Mouse (Mus musculus): ENCODE measurements around the gene Slit3.

Gene Slit3

DNA sequence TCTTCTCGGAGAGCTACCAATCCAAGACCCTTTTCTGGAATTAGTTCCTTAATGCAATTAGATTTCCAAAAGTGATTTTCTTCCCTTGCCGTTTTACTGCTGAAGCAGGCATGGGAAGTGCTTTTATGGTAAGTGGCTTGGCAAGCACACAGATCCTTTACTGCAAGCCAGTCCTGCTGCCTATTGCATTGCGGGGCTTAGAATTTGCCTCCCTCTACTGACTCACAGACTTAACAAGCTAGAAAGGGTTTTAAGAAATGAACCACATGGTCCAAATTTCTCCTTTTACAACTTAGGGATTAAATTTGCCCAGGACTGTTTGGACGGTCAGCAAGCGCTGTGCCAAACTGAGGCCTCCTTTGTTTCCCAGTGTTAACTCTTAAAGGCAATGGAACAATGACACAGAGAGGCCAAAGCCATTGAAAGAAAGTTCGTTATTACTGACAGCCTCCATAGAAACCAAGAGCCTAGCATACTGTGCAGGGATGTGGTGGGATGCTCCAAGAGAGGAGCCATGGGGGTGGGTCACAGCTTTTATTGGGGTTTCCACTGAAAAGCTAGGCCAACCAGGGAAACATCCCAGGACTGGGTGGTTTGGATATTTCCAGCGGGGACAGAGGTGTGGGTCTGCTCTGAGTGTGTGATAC lies 406.9 kb downstream of the Slit3 start:
- no peak for DNase-seq (ENCODE audit: low spot score)

DNA sequence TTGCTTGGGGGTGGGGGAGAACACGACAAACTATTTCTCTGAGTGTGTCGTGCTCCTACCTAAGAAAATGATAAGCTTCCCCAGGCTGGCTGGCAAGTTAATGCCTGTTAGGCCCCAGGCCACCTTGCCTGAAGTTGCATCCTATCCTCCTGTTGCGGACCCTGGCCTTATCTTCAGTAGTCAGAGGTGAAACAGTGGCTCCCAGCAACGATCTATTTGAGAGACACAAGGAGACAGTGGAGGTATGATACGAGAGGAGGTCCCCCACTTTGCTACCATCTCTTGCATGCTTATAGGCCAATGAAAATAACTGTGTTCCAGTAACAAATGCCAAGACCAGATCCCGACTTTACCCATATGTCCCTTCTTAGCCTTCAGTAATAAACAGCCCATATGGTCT lies 414.0 kb downstream of the Slit3 start:
- no peak for DNase-seq (ENCODE audit: low spot score)

DNA sequence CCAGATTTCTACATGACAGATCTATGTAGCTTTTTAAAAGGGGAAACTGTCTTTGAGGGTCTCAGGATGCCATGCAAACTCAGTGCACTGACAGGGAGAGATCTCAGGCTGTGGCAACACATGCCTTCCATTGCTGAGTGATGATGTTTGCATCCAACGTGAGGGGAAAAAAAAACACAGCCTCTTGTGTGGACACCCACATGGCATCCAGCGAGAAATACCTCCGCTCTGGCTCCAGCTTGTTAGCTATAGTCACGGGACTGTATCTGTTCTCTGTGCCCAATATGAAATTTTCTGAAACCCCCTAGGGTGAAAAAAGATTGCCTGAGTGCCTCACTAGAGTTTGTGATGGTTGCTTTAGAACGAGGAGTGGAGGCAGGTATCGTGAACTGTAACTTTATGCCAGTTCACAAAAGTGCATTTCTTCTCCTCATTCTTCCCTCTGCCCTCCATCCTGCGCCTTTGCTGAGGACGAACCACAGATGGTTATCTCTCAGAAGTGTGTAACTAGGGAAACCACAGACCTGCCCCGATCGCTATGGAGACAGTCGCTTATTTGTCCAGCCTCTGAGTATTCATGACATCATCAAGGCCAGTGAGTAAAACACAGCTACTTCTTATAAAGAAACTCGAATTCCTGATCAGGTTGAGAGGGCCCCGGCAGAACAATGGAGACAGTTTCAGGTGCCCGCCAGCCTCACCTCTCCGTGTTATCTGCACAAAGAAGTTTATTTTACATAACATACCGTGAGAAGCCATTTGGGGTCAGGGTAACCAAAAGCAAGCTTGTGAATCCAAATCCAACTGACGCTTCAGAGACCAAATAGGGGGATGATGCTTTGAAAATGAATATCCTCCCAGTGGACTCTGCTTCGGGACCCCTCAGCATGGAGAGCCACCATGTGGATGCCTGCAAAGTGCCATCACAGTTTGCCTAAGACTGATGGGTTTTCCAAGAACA lies 416.4 kb downstream of the Slit3 start:
- DNase-seq (ENCODE audit: low spot score), result no peak

DNA sequence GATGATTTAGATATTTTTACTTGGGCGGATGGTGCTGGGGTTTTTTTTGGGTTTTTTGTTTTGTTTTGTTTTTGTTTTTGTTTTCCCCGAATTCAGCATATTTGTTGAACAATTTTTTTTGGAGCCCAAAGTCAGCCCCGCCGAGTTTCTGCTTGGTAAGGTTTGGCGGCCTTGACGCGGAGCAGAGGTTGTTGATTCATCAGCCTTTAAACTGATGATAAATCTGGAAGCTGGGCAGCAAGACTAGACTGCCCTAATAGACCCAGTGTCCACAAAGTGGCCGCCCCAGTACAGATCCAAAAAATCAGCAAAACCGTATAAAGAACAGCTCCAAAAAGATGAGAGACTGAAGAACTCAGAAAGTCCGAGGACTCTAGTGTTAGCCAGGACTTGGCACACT lies 421.7 kb downstream of the Slit3 start:
- DNase-seq (ENCODE audit: low spot score), result no peak

DNA sequence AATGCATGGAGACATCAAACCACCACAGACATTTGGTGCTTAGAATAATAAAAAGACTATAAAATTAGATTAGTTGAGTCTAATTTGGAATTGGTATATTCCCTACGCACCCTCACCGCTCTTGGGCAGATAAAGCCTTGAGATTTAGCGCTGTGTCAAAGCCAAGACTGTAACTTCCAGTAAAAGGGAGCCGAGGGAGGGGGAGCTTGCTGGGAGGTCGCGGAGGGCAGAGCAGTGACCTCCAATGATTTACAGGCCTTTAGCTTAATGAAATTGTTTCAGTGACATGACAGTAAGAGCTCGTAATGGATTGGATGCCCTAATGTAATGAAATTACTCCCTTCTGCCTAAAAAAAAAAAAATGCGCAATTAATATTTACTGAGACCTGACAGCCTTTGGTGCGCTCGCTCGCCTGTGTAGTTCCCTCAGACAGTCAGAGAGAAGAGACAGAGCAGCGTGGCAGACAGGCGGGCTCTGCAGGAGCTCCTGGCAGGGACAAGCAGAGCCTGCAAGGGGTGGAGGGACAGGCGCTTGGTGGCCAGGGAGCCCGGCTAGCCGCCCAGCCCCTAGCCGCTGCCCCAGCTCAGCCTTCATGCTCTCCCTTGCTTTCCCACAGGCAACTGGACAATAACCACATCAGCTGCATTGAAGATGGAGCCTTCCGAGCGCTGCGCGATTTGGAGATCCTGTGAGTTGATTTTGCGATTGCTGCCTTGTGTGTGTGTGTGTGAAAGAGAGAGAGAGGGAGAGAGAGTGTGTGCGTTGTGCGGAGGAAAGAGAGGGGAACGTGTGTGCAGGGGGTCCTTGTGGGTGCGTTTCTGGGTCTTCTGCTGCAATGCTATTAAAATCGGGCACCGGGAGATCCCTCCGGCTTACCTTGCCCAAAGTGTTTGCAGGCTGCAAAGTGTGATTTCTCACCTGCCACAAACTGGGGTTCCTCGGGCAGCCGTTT lies 423.4 kb downstream of the Slit3 start:
- no peak for DNase-seq (ENCODE audit: low spot score)

DNA sequence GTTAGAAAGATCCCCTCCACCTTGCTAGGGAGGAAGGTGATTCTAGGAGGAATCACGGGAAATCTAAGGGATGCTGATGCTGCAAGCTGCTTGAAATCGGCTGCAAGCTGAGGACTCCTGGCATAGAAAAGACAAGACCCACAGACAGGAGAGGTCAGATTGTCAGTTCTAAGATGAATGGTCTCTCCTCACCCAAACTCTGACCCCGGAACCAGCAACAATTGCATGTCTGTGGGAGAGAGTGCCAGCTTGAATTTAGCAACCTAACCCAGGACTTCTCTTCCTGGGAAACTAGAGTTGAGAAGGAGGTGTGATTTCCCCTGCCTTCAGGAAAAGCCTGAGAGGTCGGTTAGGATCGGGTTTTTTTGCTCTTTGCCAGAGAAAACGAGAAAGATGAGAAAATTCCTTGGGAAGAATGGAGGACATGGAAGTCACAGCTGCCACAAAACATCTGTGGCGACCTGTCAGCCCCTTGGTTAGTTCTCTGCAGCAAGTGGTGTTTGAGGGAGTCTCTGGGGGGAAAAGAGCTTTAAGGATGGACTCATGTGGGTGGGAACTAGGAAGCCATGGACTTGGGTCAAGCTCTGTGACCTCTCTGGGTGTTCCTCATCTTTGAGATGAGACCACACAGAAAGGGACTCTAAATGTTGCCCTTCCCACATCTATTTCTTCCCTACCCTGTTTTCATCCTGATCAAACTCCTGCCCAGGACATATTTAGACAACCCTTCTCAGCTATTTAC lies 425.2 kb downstream of the Slit3 start:
- DNase-seq (ENCODE audit: low spot score), result no peak

DNA sequence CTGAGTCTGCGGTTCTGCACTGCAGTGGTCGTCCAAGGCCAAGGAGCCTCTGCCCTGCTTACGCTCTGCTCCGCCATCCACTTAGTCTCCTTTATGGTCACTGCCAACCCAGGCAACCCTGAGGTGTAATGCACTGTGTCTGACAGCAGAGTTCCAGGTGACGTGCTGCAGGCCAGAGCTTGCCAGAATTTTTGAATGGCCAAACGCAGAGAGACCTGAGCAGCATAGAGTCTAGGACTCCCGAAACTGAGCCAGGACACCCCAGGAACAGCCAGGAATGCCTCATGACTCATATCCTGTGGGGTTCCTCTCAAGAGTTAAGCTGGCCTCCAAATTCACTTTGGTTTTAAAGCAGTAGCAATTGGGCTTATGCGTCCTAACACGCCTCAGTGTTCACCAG lies 429.0 kb downstream of the Slit3 start:
- no peak for DNase-seq (ENCODE audit: low spot score)

DNA sequence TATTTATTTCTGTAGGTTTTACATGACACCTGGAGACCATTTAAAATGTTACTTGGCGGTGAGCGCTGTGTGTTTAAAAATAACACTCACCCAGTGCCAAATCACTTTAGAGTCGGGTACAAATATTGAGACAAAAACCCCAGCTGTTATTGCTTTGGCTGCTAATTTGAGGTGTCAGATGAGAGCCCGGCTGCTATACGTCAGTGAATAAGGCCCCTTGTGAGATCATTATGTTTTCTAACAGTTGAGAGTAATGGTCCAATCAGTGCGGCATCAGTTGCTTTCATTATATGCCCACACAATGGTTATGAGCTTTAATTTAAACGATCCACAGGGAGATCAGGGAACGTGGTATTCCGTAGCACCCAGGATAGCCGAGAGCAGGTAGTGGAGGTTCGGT lies 435.2 kb downstream of the Slit3 start:
- DNase-seq (ENCODE audit: low spot score), result no peak

DNA sequence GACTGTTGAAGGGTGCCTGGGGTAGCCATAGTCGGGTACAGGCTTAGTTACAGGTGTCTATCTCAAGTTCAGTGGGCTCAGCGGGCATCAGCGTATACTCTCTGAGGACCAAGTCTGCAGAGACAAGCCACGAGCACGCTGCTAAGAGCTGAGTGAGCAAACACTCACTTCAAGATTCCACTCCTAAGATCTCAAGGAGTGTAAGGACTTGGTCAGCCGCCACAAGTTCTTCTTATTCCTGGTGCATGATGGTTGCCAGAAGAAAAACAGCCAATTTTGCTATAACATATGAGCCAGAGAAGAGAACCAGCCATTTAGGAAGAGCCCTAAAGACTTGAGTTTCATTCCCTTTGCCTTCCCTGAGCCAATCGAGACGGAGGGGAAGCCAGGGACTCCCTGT lies 436.5 kb downstream of the Slit3 start:
- DNase-seq (ENCODE audit: low spot score), result no peak

DNA sequence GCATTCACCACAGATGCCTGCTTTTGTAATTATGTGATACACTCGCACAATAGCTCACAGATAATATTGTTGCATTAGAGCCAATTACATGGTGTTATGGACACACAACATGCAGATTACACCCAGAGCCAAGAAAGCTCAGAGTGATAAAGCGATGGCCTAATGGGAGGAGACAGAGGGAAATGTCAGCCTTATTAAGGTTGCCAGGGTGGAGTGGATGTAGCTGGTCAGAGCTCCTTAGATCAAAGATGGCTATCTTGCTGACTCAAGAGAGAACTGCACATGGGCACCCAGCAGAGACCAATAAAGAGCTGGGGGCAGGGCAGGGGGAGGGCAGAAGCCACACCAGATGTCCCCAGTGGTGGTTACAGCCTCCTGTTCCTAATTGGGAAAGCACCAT lies 437.3 kb downstream of the Slit3 start:
- DNase-seq (ENCODE audit: low spot score), result no peak

DNA sequence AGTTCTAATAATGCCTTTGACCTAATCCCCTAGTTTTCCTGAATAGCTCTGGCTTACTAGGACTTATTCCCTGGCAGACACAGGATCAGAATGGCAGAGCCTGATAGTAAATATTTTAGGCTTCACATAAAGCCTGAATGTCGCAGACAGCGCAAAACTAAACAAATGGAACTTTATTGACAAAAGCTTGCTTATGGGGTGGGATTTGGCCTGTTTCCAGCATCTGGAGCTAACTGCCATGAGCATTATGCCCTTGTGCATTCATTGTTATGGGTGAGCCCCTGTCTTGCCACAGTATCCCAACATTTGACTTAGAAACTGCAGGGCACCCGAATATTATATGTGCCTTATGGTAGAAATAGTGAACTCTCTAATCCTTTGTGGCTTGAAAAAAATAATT lies 438.4 kb downstream of the Slit3 start:
- DNase-seq (ENCODE audit: low spot score), result no peak

DNA sequence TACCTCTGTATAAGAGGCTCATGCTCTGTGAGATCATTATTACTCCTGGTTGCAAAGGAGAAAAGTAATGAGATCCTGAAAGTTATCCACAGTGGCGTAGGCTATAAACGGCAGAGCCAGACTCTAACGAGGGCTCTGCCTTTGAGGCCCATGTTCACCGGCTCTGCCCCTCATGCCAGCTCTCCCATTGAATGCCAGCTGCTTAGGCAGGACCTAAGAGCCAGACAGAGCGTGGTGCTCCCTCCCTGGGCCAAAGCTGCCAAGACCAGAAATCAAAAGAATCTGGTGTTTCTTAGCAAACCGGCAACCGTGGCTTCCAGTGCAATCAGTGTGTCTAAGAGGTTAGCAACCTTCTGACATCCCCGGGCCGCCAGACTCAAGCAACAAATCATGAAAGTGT lies 440.7 kb downstream of the Slit3 start:
- DNase-seq (ENCODE audit: low spot score), result no peak

DNA sequence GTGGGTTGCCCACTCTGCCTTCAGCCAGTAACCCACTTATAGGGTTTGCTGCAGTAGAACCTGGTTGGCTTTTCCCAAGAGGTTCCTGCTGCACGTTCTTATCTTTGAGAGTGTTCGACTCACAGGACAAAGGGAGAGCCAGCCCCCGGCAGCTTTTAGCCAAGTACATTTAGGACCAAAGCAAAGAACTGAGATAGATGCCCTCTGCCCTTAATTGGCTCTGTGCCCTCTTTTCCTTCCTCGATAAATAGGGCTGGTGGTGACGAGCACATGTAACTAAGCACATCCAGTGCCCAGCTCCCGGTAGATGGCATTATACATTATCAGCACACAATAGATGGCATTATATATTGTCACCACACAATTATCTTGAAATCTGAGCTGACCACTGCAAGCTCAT lies 444.3 kb downstream of the Slit3 start:
- no peak for DNase-seq (ENCODE audit: low spot score)

DNA sequence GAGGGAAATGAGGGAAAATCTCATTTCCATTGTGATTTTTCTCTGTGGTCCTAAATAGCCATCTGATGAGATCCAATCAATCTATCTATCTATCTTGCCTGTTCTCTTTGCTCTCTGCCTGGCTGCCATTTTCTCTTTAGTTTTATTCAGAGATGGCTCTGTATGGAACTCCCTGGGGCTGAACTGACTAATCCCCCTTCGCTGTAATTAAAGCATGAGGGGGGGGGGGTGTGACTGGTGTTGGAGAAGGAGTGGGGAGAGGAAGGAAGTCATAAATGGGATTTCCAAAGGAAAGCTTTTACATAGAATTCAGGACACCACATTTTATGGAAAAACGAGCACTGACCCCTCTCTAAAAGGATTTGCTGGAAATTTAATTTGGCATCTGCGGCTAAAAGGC lies 445.7 kb downstream of the Slit3 start:
- DNase-seq (ENCODE audit: low spot score), result no peak

DNA sequence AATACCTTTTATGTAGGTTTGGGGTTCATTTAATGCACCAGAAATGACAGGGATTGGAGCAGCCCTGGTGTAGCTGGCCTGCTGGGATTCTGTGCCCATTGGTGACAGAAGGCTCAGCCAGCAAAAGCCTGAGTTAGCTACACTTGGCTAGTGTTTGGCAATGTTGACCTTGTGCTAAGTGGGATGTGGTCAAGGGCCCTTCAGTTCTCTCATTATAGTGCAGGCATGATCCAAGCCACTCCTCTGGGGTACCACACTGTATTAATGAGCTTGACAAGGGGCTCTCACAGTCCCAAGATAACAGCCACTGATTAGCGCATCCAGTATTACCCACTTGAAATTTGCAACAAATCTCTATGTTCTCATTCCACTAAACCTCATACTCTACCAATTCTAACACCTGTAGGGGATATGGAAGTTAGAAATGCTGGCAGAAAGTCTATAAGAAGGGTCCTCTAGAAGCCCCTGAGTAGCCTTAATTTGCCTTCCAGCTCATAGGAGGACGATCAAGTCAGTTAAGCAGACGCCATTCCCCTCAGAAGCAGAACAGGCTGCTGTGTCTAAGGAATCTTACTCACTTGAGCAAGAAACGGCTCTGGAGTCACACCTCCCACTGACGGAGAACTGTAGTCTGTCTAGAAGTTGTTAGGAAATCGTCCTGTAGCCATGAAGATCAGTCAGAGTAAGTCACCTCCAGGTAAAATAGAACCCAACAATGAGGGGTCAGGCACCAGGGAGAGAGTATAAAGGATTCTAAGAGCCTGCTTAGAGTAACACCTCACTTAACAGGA lies 448.3 kb downstream of the Slit3 start:
- no peak for DNase-seq (ENCODE audit: low spot score)

DNA sequence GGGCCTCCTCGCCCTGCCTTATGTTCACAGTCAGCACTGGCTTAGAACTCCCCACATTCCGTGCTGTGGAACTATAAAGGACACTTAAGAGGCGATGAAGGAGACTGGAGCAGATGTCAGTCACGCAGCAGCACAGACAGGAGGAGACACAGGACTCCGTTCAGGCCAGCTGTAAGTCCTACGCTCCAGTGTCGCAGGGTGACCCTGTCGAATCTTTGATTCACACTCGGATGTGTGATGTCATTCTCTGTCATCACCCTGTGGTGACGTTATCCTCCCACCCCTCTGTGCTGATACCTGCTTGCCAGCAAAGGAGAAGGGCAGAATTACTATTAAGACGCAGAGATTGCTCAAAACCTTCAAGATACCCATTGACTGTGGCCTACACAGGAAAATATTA lies 448.9 kb downstream of the Slit3 start:
- DNase-seq (ENCODE audit: low spot score), result no peak

DNA sequence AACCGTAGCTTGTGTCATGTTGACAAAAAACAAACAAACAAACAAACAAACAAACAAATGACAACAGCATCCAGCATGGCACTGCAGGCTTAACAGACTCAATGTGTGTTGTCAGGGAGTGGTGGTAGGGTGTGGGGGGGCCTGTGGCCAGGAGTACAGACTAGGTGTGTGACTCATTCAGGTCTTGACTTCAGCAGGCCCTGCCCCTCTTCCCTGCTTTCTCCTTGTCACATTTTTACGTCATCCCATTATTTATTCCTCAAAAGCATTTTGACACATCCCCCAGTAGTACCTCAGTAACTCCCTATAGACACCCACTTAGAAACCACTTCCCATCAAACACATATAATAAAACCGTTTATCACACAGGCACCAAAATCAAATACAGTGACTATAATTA lies 450.9 kb downstream of the Slit3 start:
- no peak for DNase-seq (ENCODE audit: low spot score)

DNA sequence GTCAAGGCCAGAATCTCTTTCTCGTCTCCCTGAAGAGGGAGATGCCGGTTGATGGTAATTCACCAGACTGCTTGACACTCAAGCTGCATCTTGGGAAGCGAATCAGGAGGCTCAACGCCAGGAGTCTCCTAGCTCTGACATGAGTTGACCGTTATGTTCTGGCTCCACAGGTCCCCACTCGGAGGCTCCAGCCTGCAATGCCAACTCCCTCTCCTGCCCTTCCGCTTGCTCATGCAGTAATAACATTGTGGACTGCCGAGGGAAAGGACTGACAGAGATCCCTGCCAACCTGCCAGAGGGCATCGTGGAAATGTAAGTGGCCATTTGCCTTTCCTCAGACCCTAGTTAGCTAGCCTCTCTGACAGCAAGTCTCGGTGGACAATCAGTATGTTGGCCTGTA lies 457.8 kb downstream of the Slit3 start:
- no peak for DNase-seq (ENCODE audit: low spot score)

DNA sequence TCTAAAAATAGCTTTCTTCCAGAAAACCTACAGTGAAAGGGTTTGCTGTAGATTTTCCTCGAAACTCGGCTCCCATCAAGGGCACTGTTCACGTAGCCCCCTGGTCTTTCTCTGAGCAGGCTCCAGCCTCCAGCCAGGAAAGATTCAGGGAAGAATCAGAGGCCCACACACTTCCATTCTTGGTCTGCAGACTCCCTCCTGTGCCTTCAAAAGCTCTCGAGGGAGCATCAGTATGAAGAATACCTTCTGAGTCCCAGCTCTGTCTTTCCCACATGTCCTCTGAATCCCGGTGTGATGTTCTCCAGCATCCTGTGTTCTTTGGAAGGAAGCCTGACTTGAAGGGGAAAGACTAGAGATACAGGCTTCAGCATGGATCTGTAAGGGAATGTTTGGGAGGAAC lies 461.6 kb downstream of the Slit3 start:
- DNase-seq (ENCODE audit: low spot score), result no peak

DNA sequence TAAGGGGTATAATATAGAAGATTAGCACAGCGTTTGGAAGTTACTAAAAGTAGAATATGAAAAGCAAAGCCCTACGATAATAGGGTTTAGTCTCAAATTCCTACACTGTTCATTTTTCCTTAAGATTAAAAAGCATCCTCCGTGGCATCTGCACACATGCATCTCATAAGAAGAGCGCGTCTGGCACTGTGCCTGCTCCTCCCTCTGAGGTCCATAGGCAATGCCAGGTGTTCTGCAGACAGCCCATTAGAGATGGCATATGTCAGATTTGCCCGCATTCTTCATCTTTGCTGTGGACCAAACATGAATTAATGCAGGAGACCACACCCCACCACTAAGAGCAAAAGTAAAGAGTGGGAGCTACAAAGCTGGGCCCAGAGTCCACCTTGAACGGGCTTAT lies 462.6 kb downstream of the Slit3 start:
- DNase-seq (ENCODE audit: low spot score), result no peak

Measured in c-Kit-positive CD71-positive TER-119-positive erythroid progenitor cells, embryonic 14.5 days (primary cell).